ENCODE assay signal across 8 mouse cellular contexts in the genomic region with DNA sequence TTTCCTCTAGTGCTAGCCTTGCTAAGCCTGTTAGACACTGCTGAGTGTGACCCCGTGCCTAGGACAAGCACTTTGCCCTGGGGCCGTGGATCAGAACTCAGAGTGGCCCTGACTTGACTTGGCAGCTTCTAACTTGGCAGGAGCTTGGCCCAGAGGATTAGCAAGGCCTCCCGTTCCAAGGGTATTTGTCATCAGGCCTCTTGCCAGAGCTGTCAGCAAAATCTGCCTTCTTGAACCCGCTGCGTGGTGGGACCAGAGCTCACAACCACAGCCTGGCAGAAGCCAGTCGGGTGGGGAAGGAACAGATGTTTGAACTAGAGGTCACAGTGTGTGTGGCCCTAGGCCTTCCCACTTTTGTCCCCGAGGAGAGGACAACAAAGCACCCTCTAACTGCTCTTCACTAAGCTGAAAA. TPM values are rescaled to one million over a fixed set of nuclear protein-coding genes. Genes with fewer than 3 reads are reported as not detected.
DNase-seq lines count a peak whose midpoint lies in the region; ATAC-seq and TF ChIP-seq lines count a peak whose summit lies in the region.

No protein-coding gene starts in this region.

- DNase-seq in forebrain, postnatal 0 days: no peak
- no peak for DNase-seq in forebrain, embryonic 11.5 days (ENCODE audit: low spot score)
- DNase-seq in adrenal gland, postnatal 10 days: peak; percentile 92
- DNase-seq in gastrocnemius, adult 2 months: peak; percentile 88
- peak; percentile 98 for DNase-seq in kidney, adult 9 months
- peak; percentile 66 to 87 for DNase-seq in lung, postnatal 4 days
- no peak for DNase-seq in embryo, embryonic 10 days (ENCODE audit: low spot score)
- DNase-seq in left cerebral cortex, adult 11 months (ENCODE audit: low spot score): no peak

- no peaks in the 10 kb centered on the region for H3K9me3 ChIP-seq in forebrain, postnatal 0 days (ENCODE audit: low read length)
- no peaks in the 10 kb centered on the region for H3K9me3 ChIP-seq in forebrain, embryonic 11.5 days (ENCODE audit: control insufficient read depth, low read length)

- peak; percentile 20; the same call in 1 of the 2 replicates for ATAC-seq in forebrain, postnatal 0 days
- no peak for ATAC-seq in forebrain, embryonic 11.5 days (replicated peaks; ENCODE audit: low FRiP score)

- H3K4me2 ChIP-seq in forebrain, postnatal 0 days (ENCODE audit: low read depth): no peak overlapping the region
- no peak overlapping the region for H3K4me2 ChIP-seq in forebrain, embryonic 11.5 days (ENCODE audit: low read depth, low read length, severe bottlenecking)

- no peaks in the 10 kb centered on the region for H3K27me3 ChIP-seq in forebrain, postnatal 0 days (ENCODE audit: insufficient read depth, low read length)
- H3K27me3 ChIP-seq in forebrain, embryonic 11.5 days (ENCODE audit: control insufficient read depth, insufficient read depth, low read length): no peaks in the 10 kb centered on the region

- H3K27ac ChIP-seq in forebrain, postnatal 0 days (ENCODE audit: low read depth, low read length): no peak overlapping the region
- H3K27ac ChIP-seq in forebrain, embryonic 11.5 days (ENCODE audit: low read depth, low read length): no peak overlapping the region
- peak overlapping the region; percentile 61 for H3K27ac ChIP-seq in gastrocnemius, adult 2 months

- intact Hi-C loops in gastrocnemius, adult 2 months (cut with DNase I): no loop called here

- no peaks in the 10 kb centered on the region for H3K4me1 ChIP-seq in forebrain, postnatal 0 days (ENCODE audit: insufficient read depth)
- peaks cover 5% of the 10 kb centered on the region; the same call in 1 of the 2 replicates for H3K4me1 ChIP-seq in forebrain, embryonic 11.5 days (replicated peaks; ENCODE audit: control insufficient read depth, insufficient read depth, low read length)

- no peak for TF ChIP-seq CTCF in forebrain, postnatal 0 days (IDR thresholded peaks at IDR 0.05; ENCODE audit: low read depth)
- TF ChIP-seq CTCF in gastrocnemius, adult 2 months (IDR thresholded peaks at IDR 0.05): no peak

- 40% methylated on average over 7 of the region's 7 CpGs for WGBS in forebrain, postnatal 0 days
- 62% methylated on average over 7 of the region's 7 CpGs for WGBS in forebrain, embryonic 11.5 days

- H3K9ac ChIP-seq in forebrain, postnatal 0 days: no peak overlapping the region
- no peak overlapping the region for H3K9ac ChIP-seq in forebrain, embryonic 11.5 days (ENCODE audit: low read length)

- H3K4me3 ChIP-seq in forebrain, postnatal 0 days (ENCODE audit: low read depth, low read length): no peak overlapping the region
- H3K4me3 ChIP-seq in forebrain, embryonic 11.5 days (ENCODE audit: low read depth, low read length): no peak overlapping the region
- no peak overlapping the region for H3K4me3 ChIP-seq in gastrocnemius, adult 2 months

- H3K36me3 ChIP-seq in forebrain, postnatal 0 days (ENCODE audit: insufficient read depth): no peaks in the 10 kb centered on the region
- H3K36me3 ChIP-seq in forebrain, embryonic 11.5 days (ENCODE audit: control insufficient read depth, insufficient read depth, low read length): no peaks in the 10 kb centered on the region

RNA-seq across cellular contexts. Expression of a gene that starts 35.4 kb away (rescaled TPM):
- total RNA-seq in forebrain, postnatal 0 days (2014; rRNA removed): 5.7 and 6.8 TPM in 2 replicates
- 5.5 and 9.7 TPM in 2 replicates for polyA plus RNA-seq in forebrain, postnatal 0 days (2015; fragmentation: Nextera tagmentation; extraction: Ambion mirVana)
- polyA plus RNA-seq in forebrain, embryonic 11.5 days (2014; fragmentation: Nextera tagmentation; extraction: Ambion mirVana): 1.2 and 2.2 TPM in 2 replicates
- 10 to 100 TPM; 22.5 to 22.8 TPM for total RNA-seq in adrenal gland, postnatal 10 days (2021)
- total RNA-seq in gastrocnemius, adult 2 months (2021): 1 to 10 TPM; 3.7 to 8.3 TPM

Comparison
In these comparisons a context has a peak if more than half of its experiments do, and no peak if none do; other contexts are left out.
1. DNase-seq: peak in adrenal gland, postnatal 10 days (single experiment), gastrocnemius, adult 2 months (single experiment), kidney, adult 9 months (single experiment) and lung, postnatal 4 days (2 of 2); none in forebrain, postnatal 0 days (single experiment), forebrain, embryonic 11.5 days (single experiment), embryo, embryonic 10 days (single experiment) and left cerebral cortex, adult 11 months (single experiment).